Mouse (Mus musculus): ENCODE results near the gene Tec. TPM values are rescaled to one million over a fixed set of nuclear protein-coding genes. Genes with fewer than 3 reads are reported as not detected.

Tec gene
- polyA plus RNA-seq, 1 experiment = 20.6 TPM

- H3K4me1 ChIP-seq (ENCODE audit: control insufficient read depth, insufficient read depth, low read length) = no peaks in the 10 kb centered on the region
- H3K4me3 ChIP-seq (ENCODE audit: low read depth, low read length) = no peak overlapping the region
- no peaks in the 10 kb centered on the region; the same call in 1 of the 2 replicates for H3K27me3 ChIP-seq (ENCODE audit: control insufficient read depth, insufficient read depth, low read length, poor library complexity, severe bottlenecking)
- no peak for TF ChIP-seq EP300 (IDR thresholded peaks at IDR 0.05; ENCODE audit: insufficient read depth, low read depth, low read length)
- TF ChIP-seq POLR2A (IDR thresholded peaks at IDR 0.05; ENCODE audit: insufficient read depth, low read length) = no peak
- H3K9ac ChIP-seq (ENCODE audit: low read depth, poor library complexity, severe bottlenecking) = no peak overlapping the region
- H3K27ac ChIP-seq (ENCODE audit: insufficient read depth, low read length) = no peak overlapping the region
- H3K36me3 ChIP-seq (ENCODE audit: control insufficient read depth, insufficient read depth, low read length, poor library complexity, severe bottlenecking) = no peaks in the 10 kb centered on the region
- no peaks in the 10 kb centered on the region for H3K9me3 ChIP-seq (replicated peaks; ENCODE audit: control insufficient read depth, insufficient read depth, low read length, poor library complexity, severe bottlenecking)
Measured at GRCm38 (mm10) chr5:72860899-72861298, 7.4 kb downstream of the Tec start.

GRCm38 (mm10) chr5:72858306-72858705, 10.0 kb downstream of the Tec start:
- no peak overlapping the region for H3K27ac ChIP-seq (ENCODE audit: insufficient read depth, low read length)
- no peaks in the 10 kb centered on the region for H3K4me1 ChIP-seq (ENCODE audit: control insufficient read depth, insufficient read depth, low read length)
- no peak for TF ChIP-seq EP300 (IDR thresholded peaks at IDR 0.05; ENCODE audit: insufficient read depth, low read depth, low read length)
- H3K4me3 ChIP-seq (ENCODE audit: low read depth, low read length) = no peak overlapping the region
- no peaks in the 10 kb centered on the region for H3K27me3 ChIP-seq (ENCODE audit: control insufficient read depth, insufficient read depth, low read length, poor library complexity, severe bottlenecking)
- no peak overlapping the region for H3K9ac ChIP-seq (ENCODE audit: low read depth, poor library complexity, severe bottlenecking)
- H3K9me3 ChIP-seq (replicated peaks; ENCODE audit: control insufficient read depth, insufficient read depth, low read length, poor library complexity, severe bottlenecking) = no peaks in the 10 kb centered on the region
- H3K36me3 ChIP-seq (ENCODE audit: control insufficient read depth, insufficient read depth, low read length, poor library complexity, severe bottlenecking) = no peaks in the 10 kb centered on the region

GRCm38 (mm10) chr5:72857756-72858155, 10.5 kb downstream of the Tec start:
- H3K9ac ChIP-seq (ENCODE audit: low read depth, poor library complexity, severe bottlenecking) = no peak overlapping the region
- H3K4me3 ChIP-seq (ENCODE audit: low read depth, low read length) = no peak overlapping the region
- no peak overlapping the region for H3K27ac ChIP-seq (ENCODE audit: insufficient read depth, low read length)
- H3K4me1 ChIP-seq (ENCODE audit: control insufficient read depth, insufficient read depth, low read length) = no peaks in the 10 kb centered on the region
- H3K27me3 ChIP-seq (ENCODE audit: control insufficient read depth, insufficient read depth, low read length, poor library complexity, severe bottlenecking) = no peaks in the 10 kb centered on the region
- no peak for TF ChIP-seq CTCF (IDR thresholded peaks at IDR 0.05; ENCODE audit: low read depth, low read length)
- no peak for TF ChIP-seq EP300 (IDR thresholded peaks at IDR 0.05; ENCODE audit: insufficient read depth, low read depth, low read length)
- no peak for TF ChIP-seq POLR2A (IDR thresholded peaks at IDR 0.05; ENCODE audit: insufficient read depth, low read length)
- H3K36me3 ChIP-seq (ENCODE audit: control insufficient read depth, insufficient read depth, low read length, poor library complexity, severe bottlenecking) = no peaks in the 10 kb centered on the region
- no peaks in the 10 kb centered on the region for H3K9me3 ChIP-seq (replicated peaks; ENCODE audit: control insufficient read depth, insufficient read depth, low read length, poor library complexity, severe bottlenecking)

GRCm38 (mm10) chr5:72856255-72856878, 11.9 kb downstream of the Tec start:
- H3K9me3 ChIP-seq (replicated peaks; ENCODE audit: control insufficient read depth, insufficient read depth, low read length, poor library complexity, severe bottlenecking) = no peaks in the 10 kb centered on the region
- H3K27ac ChIP-seq (ENCODE audit: insufficient read depth, low read length) = no peak overlapping the region
- H3K27me3 ChIP-seq (ENCODE audit: control insufficient read depth, insufficient read depth, low read length, poor library complexity, severe bottlenecking) = no peaks in the 10 kb centered on the region
- TF ChIP-seq CTCF (IDR thresholded peaks at IDR 0.05; ENCODE audit: low read depth, low read length) (no peak), POLR2A (IDR thresholded peaks at IDR 0.05; ENCODE audit: insufficient read depth, low read length) (no peak), EP300 (IDR thresholded peaks at IDR 0.05; ENCODE audit: insufficient read depth, low read depth, low read length) (no peak)
- H3K4me3 ChIP-seq (ENCODE audit: low read depth, low read length) = no peak overlapping the region
- H3K36me3 ChIP-seq (ENCODE audit: control insufficient read depth, insufficient read depth, low read length, poor library complexity, severe bottlenecking) = no peaks in the 10 kb centered on the region
- no peak overlapping the region for H3K9ac ChIP-seq (ENCODE audit: low read depth, poor library complexity, severe bottlenecking)
- H3K4me1 ChIP-seq (ENCODE audit: control insufficient read depth, insufficient read depth, low read length) = no peaks in the 10 kb centered on the region

GRCm38 (mm10) chr5:72855685-72856124, 12.6 kb downstream of the Tec start:
- Histone ChIP-seq H3K27ac (ENCODE audit: insufficient read depth, low read length) (no peak overlapping the region), H3K36me3 (ENCODE audit: control insufficient read depth, insufficient read depth, low read length, poor library complexity, severe bottlenecking) (no peaks in the 10 kb centered on the region), H3K27me3 (ENCODE audit: control insufficient read depth, insufficient read depth, low read length, poor library complexity, severe bottlenecking) (no peaks in the 10 kb centered on the region), H3K4me3 (ENCODE audit: low read depth, low read length) (no peak overlapping the region), H3K9me3 (replicated peaks; ENCODE audit: control insufficient read depth, insufficient read depth, low read length, poor library complexity, severe bottlenecking) (no peaks in the 10 kb centered on the region), H3K4me1 (ENCODE audit: control insufficient read depth, insufficient read depth, low read length) (no peaks in the 10 kb centered on the region), H3K9ac (ENCODE audit: low read depth, poor library complexity, severe bottlenecking) (no peak overlapping the region)
- TF ChIP-seq CTCF (IDR thresholded peaks at IDR 0.05; ENCODE audit: low read depth, low read length) = no peak
- TF ChIP-seq EP300 (IDR thresholded peaks at IDR 0.05; ENCODE audit: insufficient read depth, low read depth, low read length) = no peak
- TF ChIP-seq POLR2A (IDR thresholded peaks at IDR 0.05; ENCODE audit: insufficient read depth, low read length) = no peak

GRCm38 (mm10) chr5:72854141-72854990, 13.9 kb downstream of the Tec start:
- no peak overlapping the region for H3K4me3 ChIP-seq (ENCODE audit: low read depth, low read length)
- H3K27me3 ChIP-seq (ENCODE audit: control insufficient read depth, insufficient read depth, low read length, poor library complexity, severe bottlenecking) = no peaks in the 10 kb centered on the region
- no peak overlapping the region for H3K27ac ChIP-seq (ENCODE audit: insufficient read depth, low read length)
- no peaks in the 10 kb centered on the region for H3K36me3 ChIP-seq (ENCODE audit: control insufficient read depth, insufficient read depth, low read length, poor library complexity, severe bottlenecking)
- no peaks in the 10 kb centered on the region for H3K4me1 ChIP-seq (ENCODE audit: control insufficient read depth, insufficient read depth, low read length)
- TF ChIP-seq POLR2A (IDR thresholded peaks at IDR 0.05; ENCODE audit: insufficient read depth, low read length) = no peak
- no peak for TF ChIP-seq CTCF (IDR thresholded peaks at IDR 0.05; ENCODE audit: low read depth, low read length)
- no peak for TF ChIP-seq EP300 (IDR thresholded peaks at IDR 0.05; ENCODE audit: insufficient read depth, low read depth, low read length)
- no peaks in the 10 kb centered on the region for H3K9me3 ChIP-seq (replicated peaks; ENCODE audit: control insufficient read depth, insufficient read depth, low read length, poor library complexity, severe bottlenecking)
- H3K9ac ChIP-seq (ENCODE audit: low read depth, poor library complexity, severe bottlenecking) = no peak overlapping the region

Measured in ES-Bruce4 (cell line).